Comparison of ENCODE assay signal across 8 mouse cellular contexts in the genomic region with DNA sequence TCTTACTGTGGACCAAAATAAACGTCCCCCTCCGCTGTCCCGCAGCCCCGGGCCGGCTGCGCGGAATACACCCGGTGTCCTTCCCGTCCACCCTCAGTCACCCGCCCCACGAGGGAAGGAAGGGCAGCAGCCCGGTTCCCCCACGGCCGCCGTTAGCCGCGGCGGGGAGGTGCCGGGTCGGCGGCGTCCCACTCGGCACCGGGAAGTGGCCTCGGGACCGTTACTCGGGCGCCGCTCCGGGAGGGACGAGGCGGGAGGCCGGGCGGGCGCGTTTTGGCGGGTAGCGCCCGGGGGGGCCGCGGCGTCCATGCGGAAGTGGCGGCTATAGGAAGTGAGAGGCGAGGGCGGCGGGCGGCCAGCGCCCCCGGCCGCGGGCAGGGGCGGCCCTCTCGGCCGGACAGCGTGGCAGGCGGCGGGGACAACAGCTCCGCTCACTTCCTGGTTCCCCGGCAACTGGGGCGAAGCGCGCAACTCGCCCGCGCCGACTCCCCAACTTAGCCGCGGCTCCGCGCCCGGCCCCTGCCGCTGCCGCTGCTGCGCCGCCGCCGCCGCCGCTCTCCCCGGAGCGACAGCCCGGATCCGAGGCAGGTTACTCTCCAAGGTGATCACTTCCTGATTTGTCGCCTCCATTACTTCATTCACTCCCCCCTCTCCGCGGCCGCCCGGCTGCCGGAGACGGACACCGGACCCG. TPM values are rescaled to one million over a fixed set of nuclear protein-coding genes. Genes with fewer than 3 reads are reported as not detected.
DNase-seq lines count a peak whose midpoint lies in the region; ATAC-seq and TF ChIP-seq lines count a peak whose summit lies in the region.

No protein-coding gene starts in this region.

- TF ChIP-seq POLR2A in testis, adult 2 months (IDR thresholded peaks at IDR 0.05; ENCODE audit: control insufficient read depth, low read depth, low read length) = no peak

- H3K9ac ChIP-seq in forebrain, embryonic 16.5 days (replicated peaks; ENCODE audit: low read depth, low read length) = peak overlapping the region; percentile 80
- peak overlapping the region; percentile 88 for H3K9ac ChIP-seq in liver, embryonic 11.5 days (ENCODE audit: low read depth, low read length)
- H3K9ac ChIP-seq in midbrain, postnatal 0 days (replicated peaks; ENCODE audit: low read length, poor library complexity, severe bottlenecking) = peak overlapping the region; percentile 80

- H3K27me3 ChIP-seq in forebrain, embryonic 16.5 days (replicated peaks; ENCODE audit: control insufficient read depth, insufficient read depth, low read length) = no peaks in the 10 kb centered on the region
- no peaks in the 10 kb centered on the region for H3K27me3 ChIP-seq in liver, embryonic 11.5 days (replicated peaks; ENCODE audit: control insufficient read depth, insufficient read depth, low read length)
- H3K27me3 ChIP-seq in midbrain, postnatal 0 days (ENCODE audit: insufficient read depth, low read length) = no peaks in the 10 kb centered on the region
- H3K27me3 ChIP-seq in testis, adult 2 months (ENCODE audit: control insufficient read depth, insufficient read depth, low read length) = no peaks in the 10 kb centered on the region

- no peaks in the 10 kb centered on the region for H3K36me3 ChIP-seq in forebrain, embryonic 16.5 days (ENCODE audit: control insufficient read depth, insufficient read depth)
- H3K36me3 ChIP-seq in liver, embryonic 11.5 days (ENCODE audit: control insufficient read depth, insufficient read depth, low read length) = no peaks in the 10 kb centered on the region
- no peaks in the 10 kb centered on the region for H3K36me3 ChIP-seq in midbrain, postnatal 0 days (ENCODE audit: insufficient read depth, low read length)
- H3K36me3 ChIP-seq in testis, adult 2 months (ENCODE audit: control insufficient read depth, insufficient read depth, low read length) = no peaks in the 10 kb centered on the region

- H3K9me3 ChIP-seq in forebrain, embryonic 16.5 days (ENCODE audit: control insufficient read depth, low read length) = no peaks in the 10 kb centered on the region
- no peaks in the 10 kb centered on the region for H3K9me3 ChIP-seq in liver, embryonic 11.5 days (ENCODE audit: control insufficient read depth, low read length)
- H3K9me3 ChIP-seq in midbrain, postnatal 0 days (ENCODE audit: low read length) = no peaks in the 10 kb centered on the region

- DNase-seq in layer of hippocampus, adult 2 months (ENCODE audit: low spot score in 2 of 2) = peak; percentile 32 to 34
- DNase-seq in layer of hippocampus, postnatal 10 days (ENCODE audit: low spot score in 2 of 2) = no peak
- peak; percentile 57 to 73 for DNase-seq in adrenal gland, postnatal 36 days
- DNase-seq in liver, embryonic 11.5 days (ENCODE audit: low spot score) = no peak
- DNase-seq in midbrain, postnatal 0 days (ENCODE audit: low spot score) = peak; percentile 45

- peak overlapping the region; percentile 56 for H3K4me2 ChIP-seq in forebrain, embryonic 16.5 days (ENCODE audit: low read length)
- H3K4me2 ChIP-seq in liver, embryonic 11.5 days = peak overlapping the region; percentile 85
- peak overlapping the region; percentile 68 for H3K4me2 ChIP-seq in midbrain, postnatal 0 days (ENCODE audit: low read depth, low read length, poor library complexity, severe bottlenecking)

- no peak for TF ChIP-seq CTCF in layer of hippocampus, adult 2 months (conservative IDR thresholded peaks at IDR 0.05)
- TF ChIP-seq CTCF in midbrain, postnatal 0 days (IDR thresholded peaks at IDR 0.05) = no peak
- no peak for TF ChIP-seq CTCF in testis, adult 2 months (IDR thresholded peaks at IDR 0.05; ENCODE audit: control insufficient read depth, insufficient read depth, insufficient replicate concordance, low read depth, low read length)

- H3K4me1 ChIP-seq in forebrain, embryonic 16.5 days (replicated peaks; ENCODE audit: control insufficient read depth, insufficient read depth, low read length) = peaks cover 6% of the 10 kb centered on the region
- H3K4me1 ChIP-seq in liver, embryonic 11.5 days (replicated peaks; ENCODE audit: control insufficient read depth, insufficient read depth, low read length) = peaks cover 17% of the 10 kb centered on the region
- H3K4me1 ChIP-seq in midbrain, postnatal 0 days (ENCODE audit: insufficient read depth, low read length) = 0 out of 2 replicates have a peak, but pooled peaks cover 3% of the 10 kb centered on the region
- peaks cover 2% of the 10 kb centered on the region for H3K4me1 ChIP-seq in testis, adult 2 months (ENCODE audit: control insufficient read depth, insufficient read depth, low read length)

- peak; percentile 24 for ATAC-seq in forebrain, embryonic 16.5 days
- peak; percentile 2 for ATAC-seq in inflammation-experienced regulatory T-cells, adult 6 months
- peak; percentile 35 for ATAC-seq in liver, embryonic 11.5 days (replicated peaks; ENCODE audit: low FRiP score)
- peak; percentile 55 for ATAC-seq in midbrain, postnatal 0 days (ENCODE audit: low FRiP score)

- peak overlapping the region; percentile 96 for H3K27ac ChIP-seq in layer of hippocampus, adult 2 months
- peak overlapping the region; percentile 91 for H3K27ac ChIP-seq in forebrain, embryonic 16.5 days (ENCODE audit: low read length)
- peak overlapping the region; percentile 98 for H3K27ac ChIP-seq in liver, embryonic 11.5 days (ENCODE audit: low read depth, low read length)
- H3K27ac ChIP-seq in midbrain, postnatal 0 days (ENCODE audit: low read depth, low read length) = peak overlapping the region; percentile 95
- peak overlapping the region; percentile 88 for H3K27ac ChIP-seq in testis, adult 2 months (ENCODE audit: control insufficient read depth, insufficient read depth, low read depth, low read length)

- H3K4me3 ChIP-seq in layer of hippocampus, adult 2 months = peak overlapping the region; percentile 91
- peak overlapping the region; percentile 89 for H3K4me3 ChIP-seq in forebrain, embryonic 16.5 days (replicated peaks; ENCODE audit: low read length)
- H3K4me3 ChIP-seq in liver, embryonic 11.5 days (ENCODE audit: low read depth, low read length) = peak overlapping the region; percentile 89
- H3K4me3 ChIP-seq in midbrain, postnatal 0 days (ENCODE audit: low read depth, low read length) = peak overlapping the region; percentile 99
- H3K4me3 ChIP-seq in testis, adult 2 months (ENCODE audit: control insufficient read depth, low read depth, low read length) = peak overlapping the region; percentile 99

- WGBS in forebrain, embryonic 16.5 days = under 1% methylated on average over 75 of the region's 93 CpGs
- under 1% methylated on average over 71 of the region's 93 CpGs for WGBS in liver, embryonic 11.5 days
- WGBS in midbrain, postnatal 0 days = 3% methylated on average over 59 of the region's 93 CpGs

RNA-seq across cellular contexts. Expression of a gene that starts 52.3 kb away (rescaled TPM):
- total RNA-seq in layer of hippocampus, adult 2 months (2021) = 10 to 100 TPM; 57.2 to 61.0 TPM
- 10 to 100 TPM; 52.4 to 53.9 TPM for total RNA-seq in layer of hippocampus, postnatal 10 days (2021)
- total RNA-seq in adrenal gland, postnatal 36 days (2021) = 10 to 100 TPM; 18.4 to 31.1 TPM
- 21.3 and 23.0 TPM in 2 replicates for polyA plus RNA-seq in forebrain, embryonic 16.5 days (2015; fragmentation: Nextera tagmentation; extraction: Ambion mirVana)
- polyA plus RNA-seq in inflammation-experienced regulatory T-cells, adult 6 months (2017; shearing (Covaris generic)) = 1 to 10 TPM; 2.2 to 4.3 (median 3.5) TPM
- polyA plus RNA-seq in liver, embryonic 11.5 days (2014; fragmentation: Nextera tagmentation; extraction: Ambion mirVana) = 29.0 and 30.7 TPM in 2 replicates
- 50.0 and 51.7 TPM in 2 replicates for total RNA-seq in midbrain, postnatal 0 days (2014; rRNA removed)
- polyA plus RNA-seq in midbrain, postnatal 0 days (2015; fragmentation: Nextera tagmentation; extraction: Ambion mirVana) = 36.1 and 36.7 TPM in 2 replicates
- polyA plus RNA-seq in testis, adult 2 months (2012; rRNA removed) = 7.2 and 7.4 TPM in 2 replicates

Comparison
In these comparisons a context has a peak if more than half of its experiments do, and no peak if none do; other contexts are left out.
1. DNase-seq: peak in layer of hippocampus, adult 2 months (2 of 2), adrenal gland, postnatal 36 days (2 of 2) and midbrain, postnatal 0 days (single experiment); none in layer of hippocampus, postnatal 10 days (0 of 2) and liver, embryonic 11.5 days (single experiment).
2. ATAC-seq: peak in every context shown above with its lines; median percentile 55 in midbrain, postnatal 0 days; 35 in liver, embryonic 11.5 days; 24 in forebrain, embryonic 16.5 days; 2 in inflammation-experienced regulatory T-cells, adult 6 months.
3. Peak in every context shown above with its lines, with median percentiles within 50 percentile points of each other: H3K27ac ChIP-seq, H3K4me3 ChIP-seq, H3K4me2 ChIP-seq and H3K9ac ChIP-seq.